Mouse (Mus musculus) myocyte (in vitro differentiated cells): Measurements from ENCODE around the gene Hpca.

ENCODE experiments used
- MAX ChIP-seq: IDR thresholded peaks from one replicate; pipeline ENCODE4 v1.6.1; 2011; ENCODE audit warnings: low read depth, mild to moderate bottlenecking, control low read depth
- POLR2A ChIP-seq: IDR thresholded peaks from one replicate; pipeline ENCODE4 v1.6.1; 2011; ENCODE audit warnings: low read depth, mild to moderate bottlenecking, control low read depth, moderate library complexity; ENCODE audit not compliant: insufficient read length

DNA sequence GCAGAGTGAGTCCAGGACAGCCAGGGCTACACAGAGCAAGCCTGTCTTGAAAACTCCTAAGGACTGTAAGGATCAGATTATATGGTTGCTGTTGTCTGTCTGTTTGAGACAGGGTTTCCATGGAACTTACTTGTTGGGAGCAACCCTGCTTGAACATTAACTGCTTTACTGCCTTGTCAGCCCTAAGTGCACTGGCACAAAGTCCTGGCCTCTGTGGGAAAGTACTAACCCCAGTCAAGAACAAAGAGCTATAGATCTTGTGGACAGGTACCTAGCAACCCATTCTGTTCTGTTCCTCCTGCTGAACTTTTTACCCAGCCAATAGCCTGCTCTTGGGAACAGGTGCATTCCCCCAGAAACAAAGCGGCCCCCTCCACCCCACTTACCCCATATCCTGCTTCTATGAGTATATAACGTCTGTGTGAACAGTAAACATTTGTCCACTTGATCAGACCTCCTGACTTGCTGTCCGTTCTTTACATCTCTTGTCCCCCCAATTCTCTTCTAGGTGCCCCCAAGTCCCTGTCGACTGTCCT, 29.5 kb upstream of the Hpca start:
- TF ChIP-seq POLR2A (no peak), MAX (no peak)
